Mouse (Mus musculus) small intestine, adult 2 months (tissue): ENCODE data around the gene Lrrc4c.

Source experiments
- CTCF ChIP-seq: fragments of 200-500 bp; IDR thresholded peaks from 2 replicates; pipeline ENCODE4 v1.5.1; 2012; ENCODE audit warnings: low read depth, mild to moderate bottlenecking, control low read depth, inconsistent platforms, low read length, moderate library complexity, mixed read lengths; ENCODE audit not compliant: insufficient replicate concordance, insufficient read length; ENCODE audit errors: extremely low read depth
- POLR2A ChIP-seq: fragments of 200-500 bp; IDR thresholded peaks from 2 replicates; pipeline ENCODE4 v1.6.1; 2012; ENCODE audit warnings: low read depth, mild to moderate bottlenecking, control low read depth, inconsistent platforms, low read length, moderate library complexity

GRCm38 (mm10) chr2:96547171-96547570 lies 229.2 kb downstream of the Lrrc4c start:
- TF ChIP-seq CTCF (no peak), POLR2A (no peak)
